Mouse (Mus musculus): ENCODE results near the gene Gm10770.
"Not testable (repeated sequence)": the region's sequence is repeated elsewhere in the genome, so short reads cannot be mapped to it uniquely, and the experiment has no call there.

DNA sequence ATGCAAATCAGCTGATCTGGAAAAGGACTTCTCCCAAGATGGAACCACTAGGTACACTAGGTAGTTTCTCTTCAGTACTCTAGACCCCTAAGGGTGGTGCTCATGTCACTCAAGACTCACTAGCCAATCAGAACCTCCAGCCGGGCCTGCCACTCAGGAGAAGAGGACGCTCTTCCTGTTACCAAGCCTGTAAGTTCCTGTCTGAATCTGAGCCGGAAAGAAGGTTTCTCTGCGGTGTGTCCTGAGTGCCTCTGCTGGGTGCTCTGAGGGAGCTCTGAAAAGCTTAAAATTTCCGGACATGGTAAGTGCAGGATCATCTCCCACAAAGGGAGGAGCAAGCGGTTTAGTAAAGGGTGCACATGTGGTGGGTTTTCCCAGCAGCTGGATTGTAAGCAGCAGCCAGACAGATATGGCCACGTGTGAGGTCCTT, 2.1 kb upstream of the Gm10770 start, which contains the start of gene Gm14139:
- not testable (repeated sequence) for TF ChIP-seq GATA1 (IDR thresholded peaks at IDR 0.05; ENCODE audit: borderline replicate concordance, low read length); FLI1 (IDR thresholded peaks at IDR 0.05; ENCODE audit: low read length)
